Mouse (Mus musculus): Measurements from ENCODE around the gene Olfr1.

Olfr1 gene

GRCm38 (mm10) chr11:73399514-73399913, at the start of gene Olfr1:
Gene Olfr1, minus strand, starts transcription at chr11:73399614.
- no peak for DNase-seq (ENCODE audit: low spot score in 2 of 2)

DNA sequence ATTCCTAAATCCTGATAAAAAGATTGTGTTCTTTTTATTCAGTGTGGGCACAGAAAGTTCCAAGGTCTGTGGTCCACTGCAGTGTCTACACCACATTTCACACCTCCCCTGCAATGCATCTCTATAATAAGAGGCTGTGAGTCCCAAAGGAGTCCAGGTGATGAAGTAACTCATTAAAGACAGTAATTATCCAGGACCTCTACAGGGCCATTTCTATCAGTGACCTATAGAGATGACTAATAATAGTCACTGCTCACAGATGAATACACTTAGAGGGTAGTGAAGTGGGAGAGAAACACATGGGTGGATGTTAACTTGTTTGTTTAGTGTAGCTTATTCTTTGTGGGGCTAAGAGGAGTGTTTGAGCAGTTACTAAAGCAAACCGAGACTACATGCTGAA, 29.0 kb upstream of the Olfr1 start, which contains the start of gene Olfr378:
TSS of gene Olfr378 (minus strand) at position 101 of the 400 bp plus-strand sequence.
- DNase-seq (ENCODE audit: low spot score in 2 of 2), result no peak

DNA sequence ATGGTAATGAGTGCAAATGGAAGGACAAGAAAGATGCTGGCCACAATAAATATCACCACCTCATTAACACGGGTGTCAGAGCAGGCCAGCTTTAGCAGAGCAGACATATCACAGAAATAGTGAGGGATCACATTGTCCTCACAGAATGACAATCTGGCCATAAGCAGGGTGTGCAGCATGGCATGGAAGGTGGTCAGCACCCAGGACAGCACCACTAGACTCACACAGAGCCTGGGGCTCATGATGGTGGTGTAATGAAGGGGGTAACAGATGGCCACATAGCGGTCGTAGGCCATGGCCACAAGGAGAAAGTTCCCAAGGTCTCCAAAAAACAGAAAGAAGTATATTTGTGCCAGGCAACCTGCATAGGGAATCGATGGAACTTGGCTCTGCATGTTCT, 4.0 kb downstream of the Olfr1 start:
- no peak for DNase-seq (ENCODE audit: low spot score in 2 of 2)

- no peak for DNase-seq (ENCODE audit: low spot score in 2 of 2)
Measured at GRCm38 (mm10) chr11:73370946-73371345, 28.5 kb downstream of the Olfr1 start, which contains the start of gene Olfr376. Gene Olfr376, plus strand, starts transcription at chr11:73371246.

GRCm38 (mm10) chr11:73350483-73350882, 48.9 kb downstream of the Olfr1 start, which contains the start of gene Olfr20:
Gene Olfr20, plus strand, starts transcription at chr11:73350783.
- DNase-seq (ENCODE audit: low spot score in 2 of 2), result no peak
